Mouse (Mus musculus): ENCODE data around the gene Lrrc46. TPM values are rescaled to one million over a fixed set of nuclear protein-coding genes. Genes with fewer than 3 reads are reported as not detected.

Gene Lrrc46
- total and polyA plus RNA-seq, 2 experiments from 2014 or later: 0.53 to 0.80 TPM

GRCm38 (mm10) chr11:97063274-97063920, 22.2 kb upstream of the Lrrc46 start:
- Histone ChIP-seq H3K9me3 (replicated peaks; ENCODE audit: control insufficient read depth, low read length) (no peaks in the 10 kb centered on the region), H3K4me1 (ENCODE audit: control insufficient read depth, insufficient read depth) (no peaks in the 10 kb centered on the region), H3K27ac (ENCODE audit: low read depth) (peak overlapping the region; percentile 8; the same call in 1 of the 2 replicates), H3K36me3 (replicated peaks; ENCODE audit: control insufficient read depth, insufficient read depth, low read length) (peaks cover 56% of the 10 kb centered on the region), H3K9ac (replicated peaks; ENCODE audit: low read depth, low read length) (no peak overlapping the region), H3K4me3 (ENCODE audit: low read depth, low read length) (no peak overlapping the region), H3K4me2 (ENCODE audit: low read depth, low read length) (no peak overlapping the region), H3K27me3 (ENCODE audit: control insufficient read depth, insufficient read depth, low read length) (no peaks in the 10 kb centered on the region)
- DNase-seq (ENCODE audit: low spot score) (no peak), ATAC-seq (ENCODE audit: insufficient read depth, low read depth) (no peak)
- TF ChIP-seq EP300 (IDR thresholded peaks at IDR 0.05; ENCODE audit: low read depth) (no peak), CTCF (IDR thresholded peaks at IDR 0.05; ENCODE audit: low read depth) (no peak)
- WGBS: 53% methylated on average over 9 of the region's 9 CpGs

DNA sequence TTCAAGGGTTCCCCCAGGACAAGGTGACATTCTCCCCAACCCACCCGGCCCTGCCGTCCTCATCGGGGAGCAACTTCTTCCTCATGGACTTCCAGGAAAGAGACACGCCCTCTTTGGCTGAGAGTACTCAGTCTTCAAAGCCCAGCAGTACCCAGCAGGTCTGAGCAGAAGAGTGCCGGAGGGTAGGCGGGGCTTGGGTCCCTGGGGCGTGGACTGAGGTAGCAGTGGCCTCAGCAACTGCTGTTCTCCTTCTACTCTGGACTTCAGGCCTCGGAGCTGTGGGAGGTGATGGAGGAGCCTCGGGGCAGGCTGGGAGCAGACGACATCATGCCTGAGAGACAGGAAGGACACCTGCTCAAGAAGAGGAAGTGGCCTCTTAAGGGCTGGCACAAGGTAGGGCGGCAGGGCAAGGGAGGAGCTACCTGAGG, 11.0 kb upstream of the Lrrc46 start:
- Histone ChIP-seq H3K4me2 (ENCODE audit: low read depth, low read length) (peak overlapping the region; percentile 90; the same call in 1 of the 2 replicates), H3K27me3 (ENCODE audit: control insufficient read depth, insufficient read depth, low read length) (no peaks in the 10 kb centered on the region), H3K4me1 (ENCODE audit: control insufficient read depth, insufficient read depth) (peaks cover 15% of the 10 kb centered on the region), H3K9me3 (replicated peaks; ENCODE audit: control insufficient read depth, low read length) (no peaks in the 10 kb centered on the region), H3K4me3 (ENCODE audit: low read depth, low read length) (no peak overlapping the region), H3K9ac (replicated peaks; ENCODE audit: low read depth, low read length) (no peak overlapping the region), H3K36me3 (replicated peaks; ENCODE audit: control insufficient read depth, insufficient read depth, low read length) (peaks cover 53% of the 10 kb centered on the region), H3K27ac (ENCODE audit: low read depth) (no peak overlapping the region)
- WGBS: 26% methylated on average over 11 of the region's 11 CpGs
- TF ChIP-seq CTCF (IDR thresholded peaks at IDR 0.05; ENCODE audit: low read depth): no peak
- no peak for TF ChIP-seq EP300 (IDR thresholded peaks at IDR 0.05; ENCODE audit: low read depth)
- ATAC-seq (ENCODE audit: insufficient read depth, low read depth) (no peak), DNase-seq (ENCODE audit: low spot score) (no peak)

GRCm38 (mm10) chr11:97050944-97051586, 9.9 kb upstream of the Lrrc46 start:
- no peak for DNase-seq (ENCODE audit: low spot score)
- ATAC-seq (ENCODE audit: insufficient read depth, low read depth): no peak
- peaks cover 44% of the 10 kb centered on the region for H3K36me3 ChIP-seq (replicated peaks; ENCODE audit: control insufficient read depth, insufficient read depth, low read length)
- H3K9me3 ChIP-seq (replicated peaks; ENCODE audit: control insufficient read depth, low read length): no peaks in the 10 kb centered on the region
- H3K4me3 ChIP-seq (ENCODE audit: low read depth, low read length): peak overlapping the region; percentile 64
- peak overlapping the region; percentile 46; the same call in 1 of the 2 replicates for H3K27ac ChIP-seq (ENCODE audit: low read depth)
- peak overlapping the region; percentile 90 for H3K4me2 ChIP-seq (ENCODE audit: low read depth, low read length)
- no peaks in the 10 kb centered on the region for H3K27me3 ChIP-seq (ENCODE audit: control insufficient read depth, insufficient read depth, low read length)
- H3K9ac ChIP-seq (replicated peaks; ENCODE audit: low read depth, low read length): peak overlapping the region; percentile 71
- H3K4me1 ChIP-seq (ENCODE audit: control insufficient read depth, insufficient read depth): peaks cover 15% of the 10 kb centered on the region
- WGBS: 19% methylated on average over 13 of the region's 13 CpGs
- no peak for TF ChIP-seq CTCF (IDR thresholded peaks at IDR 0.05; ENCODE audit: low read depth)
- TF ChIP-seq EP300 (IDR thresholded peaks at IDR 0.05; ENCODE audit: low read depth): no peak

- peak within 1 kb of the TSS; percentile 90 for H3K4me2 ChIP-seq (ENCODE audit: low read depth, low read length)
- peak within 1 kb of the TSS; percentile 71 for H3K9ac ChIP-seq (replicated peaks; ENCODE audit: low read depth, low read length)
- WGBS: 3% methylated on average over 18 of the region's 18 CpGs
- DNase-seq (ENCODE audit: low spot score): peak; percentile 79
- H3K4me1 ChIP-seq (ENCODE audit: control insufficient read depth, insufficient read depth): peaks cover 15% of the 10 kb centered on the region
- peak within 1 kb of the TSS; percentile 64 for H3K4me3 ChIP-seq (ENCODE audit: low read depth, low read length)
- H3K36me3 ChIP-seq (replicated peaks; ENCODE audit: control insufficient read depth, insufficient read depth, low read length): peaks cover 37% of the 10 kb centered on the region
- H3K27ac ChIP-seq (ENCODE audit: low read depth): peak within 1 kb of the TSS; percentile 46; the same call in 1 of the 2 replicates
- peak; percentile 77 for ATAC-seq (ENCODE audit: insufficient read depth, low read depth)
- no peaks in the 10 kb centered on the region for H3K27me3 ChIP-seq (ENCODE audit: control insufficient read depth, insufficient read depth, low read length)
- no peaks in the 10 kb centered on the region for H3K9me3 ChIP-seq (replicated peaks; ENCODE audit: control insufficient read depth, low read length)
- TF ChIP-seq CTCF (IDR thresholded peaks at IDR 0.05; ENCODE audit: low read depth) (peak; percentile 50), EP300 (IDR thresholded peaks at IDR 0.05; ENCODE audit: low read depth) (no peak)
These were observed 9.2 kb upstream of the Lrrc46 start, which contains the start of gene Osbpl7 for GRCm38 (mm10) chr11:97050216-97050943. Gene Osbpl7, plus strand, starts transcription at chr11:97050628.

GRCm38 (mm10) chr11:97049492-97050085, 8.4 kb upstream of the Lrrc46 start:
- peaks cover 29% of the 10 kb centered on the region for H3K36me3 ChIP-seq (replicated peaks; ENCODE audit: control insufficient read depth, insufficient read depth, low read length)
- no peak overlapping the region for H3K4me2 ChIP-seq (ENCODE audit: low read depth, low read length)
- TF ChIP-seq EP300 (IDR thresholded peaks at IDR 0.05; ENCODE audit: low read depth) (no peak), CTCF (IDR thresholded peaks at IDR 0.05; ENCODE audit: low read depth) (no peak)

More at GRCm38 (mm10) chr11:97049492-97050085, 8.4 kb upstream of the Lrrc46 start:
- Histone ChIP-seq H3K27me3 (ENCODE audit: control insufficient read depth, insufficient read depth, low read length) (no peaks in the 10 kb centered on the region), H3K9ac (replicated peaks; ENCODE audit: low read depth, low read length) (no peak overlapping the region), H3K4me1 (ENCODE audit: control insufficient read depth, insufficient read depth) (peaks cover 15% of the 10 kb centered on the region), H3K4me3 (ENCODE audit: low read depth, low read length) (no peak overlapping the region), H3K9me3 (replicated peaks; ENCODE audit: control insufficient read depth, low read length) (no peaks in the 10 kb centered on the region), H3K27ac (ENCODE audit: low read depth) (no peak overlapping the region)
- DNase-seq (ENCODE audit: low spot score): no peak
- no peak for ATAC-seq (ENCODE audit: insufficient read depth, low read depth)
- 85% methylated on average over 6 of the region's 6 CpGs for WGBS

Data from heart, postnatal 0 days (tissue).